Mouse (Mus musculus) CD8-positive naive resting alpha-beta T cell, adult 2 months (primary cell): ENCODE data around the gene Muc1.

ENCODE experiments used
- DNase-seq, 2 experiments: peaks; one replicate each; pipeline ENCODE4 v3.0.0; 2022; ENCODE audit warnings: low read depth in 2 of 2, low spot score in 2 of 2

The Muc1 gene

DNA sequence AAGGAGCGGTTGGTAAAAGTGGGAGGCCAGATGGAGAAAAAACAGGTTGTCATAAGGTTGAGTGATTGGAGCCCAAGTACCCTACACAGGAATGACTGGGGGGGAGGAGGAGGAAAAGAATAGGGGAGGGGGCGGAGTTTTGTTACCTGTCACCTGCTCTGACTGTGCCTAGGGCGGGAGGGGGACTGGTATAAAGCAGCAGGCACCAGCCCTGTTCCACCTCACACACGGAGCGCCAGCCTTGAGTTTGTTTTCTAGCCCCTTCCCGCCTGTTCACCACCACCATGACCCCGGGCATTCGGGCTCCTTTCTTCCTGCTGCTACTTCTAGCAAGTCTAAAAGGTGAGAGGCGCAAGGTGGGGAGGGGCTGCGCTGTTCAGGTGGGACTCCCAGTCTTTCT lies at the start of gene Muc1:
Gene Muc1 (plus strand): TSS at position 222 of the 400 bp plus-strand sequence.
- DNase-seq: no peak

DNA sequence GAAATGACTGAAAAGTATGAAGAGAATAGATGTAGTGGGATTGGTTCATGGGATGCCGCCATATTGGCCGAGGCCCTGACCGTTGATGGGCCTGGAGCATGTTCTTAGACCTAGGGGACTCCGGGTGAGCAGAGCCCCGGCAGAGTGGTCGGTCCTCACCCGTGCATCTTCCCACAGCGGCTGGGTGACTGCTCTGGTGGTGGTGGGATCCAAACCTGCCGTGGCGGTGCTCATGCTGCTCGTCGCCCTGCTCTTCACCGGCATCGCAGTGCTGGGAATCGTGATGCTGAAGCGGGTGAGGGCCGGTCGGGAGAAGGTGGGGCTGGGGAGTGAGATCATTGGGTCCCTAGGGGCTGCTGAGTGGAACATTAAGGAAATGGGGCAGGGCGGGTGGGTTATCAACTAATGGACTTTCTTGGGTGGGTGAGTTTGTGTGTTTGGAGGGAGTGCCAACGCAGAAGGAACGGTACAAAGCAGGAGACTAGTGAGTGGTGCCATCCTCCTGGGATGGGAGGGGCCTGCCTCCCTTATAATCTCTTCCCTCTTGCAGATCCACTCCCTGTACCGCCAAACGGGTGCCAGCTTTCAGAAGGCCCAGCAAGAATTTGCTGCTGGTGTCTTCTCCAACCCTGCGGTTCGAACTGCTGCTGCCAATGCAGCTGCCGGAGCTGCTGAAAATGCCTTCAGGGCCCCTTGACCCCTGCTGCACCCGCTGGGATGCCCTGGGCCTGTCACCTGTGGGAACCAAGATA lies 46.9 kb upstream of the Muc1 start:
- DNase-seq: no peak

DNA sequence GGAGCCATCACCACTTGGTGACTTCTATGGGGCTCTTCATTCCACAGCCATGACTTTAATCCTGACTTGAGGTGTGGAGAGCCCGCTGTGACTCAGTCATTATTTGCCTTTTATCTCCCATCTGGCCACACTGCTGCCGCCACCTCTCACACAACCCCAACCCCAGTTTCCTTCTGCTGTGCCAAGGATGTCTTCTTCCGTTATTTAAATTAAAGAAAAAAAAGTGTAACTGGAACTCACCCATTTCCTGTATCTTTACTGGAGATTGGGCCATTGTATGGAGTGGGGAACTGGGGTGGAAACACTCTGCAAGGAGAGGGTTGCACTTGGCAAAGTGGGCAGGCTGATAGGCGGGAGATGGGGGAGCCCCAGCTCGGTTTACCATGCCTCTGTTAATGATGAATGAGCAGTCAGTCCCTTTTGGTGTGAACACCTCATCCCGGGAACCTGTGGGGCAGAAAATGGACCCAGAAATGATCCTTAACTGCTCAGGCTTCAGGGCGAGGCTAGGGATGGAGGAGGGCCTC lies 46.3 kb upstream of the Muc1 start:
- DNase-seq: no peak

DNA sequence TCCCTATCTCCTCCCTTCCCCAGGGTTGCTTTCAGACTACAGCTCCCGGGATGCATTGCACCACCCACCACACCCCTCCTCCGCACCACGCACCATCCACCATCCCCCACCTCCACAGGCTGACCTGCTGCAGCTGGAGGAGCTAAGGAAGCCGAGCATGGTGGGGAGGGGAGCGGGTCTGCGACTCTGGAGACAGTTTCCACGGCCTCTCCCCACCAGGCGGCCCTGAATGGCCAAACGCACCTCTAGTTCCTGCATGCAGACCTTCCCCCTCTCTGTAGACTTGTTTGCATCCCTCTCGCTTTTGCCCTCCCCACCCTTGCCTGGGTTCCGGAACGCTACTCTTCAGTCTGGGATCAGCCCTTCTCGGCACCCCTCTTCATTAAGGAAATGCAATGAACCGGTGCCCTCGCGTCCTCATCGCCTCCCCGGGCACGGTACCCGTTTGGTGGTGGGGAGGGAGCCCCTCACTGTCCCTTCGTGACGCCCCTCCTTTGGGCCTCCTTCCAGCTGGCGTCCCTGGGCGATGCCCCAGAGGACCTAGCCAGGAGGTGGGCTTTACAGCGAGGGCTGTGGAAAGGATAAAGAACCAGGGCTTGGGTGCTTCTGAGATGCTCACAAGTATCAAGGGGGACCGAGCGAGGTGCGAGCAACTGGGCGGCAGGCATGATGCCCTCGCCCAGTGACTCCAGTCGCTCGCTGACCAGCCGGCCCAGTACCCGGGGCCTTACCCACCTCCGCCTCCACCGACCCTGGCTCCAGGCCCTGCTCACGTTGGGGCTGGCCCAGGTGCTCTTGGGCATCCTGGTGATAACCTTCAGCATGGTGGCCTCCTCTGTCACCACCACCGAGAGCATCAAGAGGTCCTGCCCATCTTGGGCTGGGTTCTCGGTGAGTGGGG lies 45.5 kb upstream of the Muc1 start, which contains the start of gene Fam189b:
Gene Fam189b (plus strand): TSS at position 86 of the 901 bp plus-strand sequence.
- DNase-seq: peak in 1 of 2 experiments; percentile 38

DNA sequence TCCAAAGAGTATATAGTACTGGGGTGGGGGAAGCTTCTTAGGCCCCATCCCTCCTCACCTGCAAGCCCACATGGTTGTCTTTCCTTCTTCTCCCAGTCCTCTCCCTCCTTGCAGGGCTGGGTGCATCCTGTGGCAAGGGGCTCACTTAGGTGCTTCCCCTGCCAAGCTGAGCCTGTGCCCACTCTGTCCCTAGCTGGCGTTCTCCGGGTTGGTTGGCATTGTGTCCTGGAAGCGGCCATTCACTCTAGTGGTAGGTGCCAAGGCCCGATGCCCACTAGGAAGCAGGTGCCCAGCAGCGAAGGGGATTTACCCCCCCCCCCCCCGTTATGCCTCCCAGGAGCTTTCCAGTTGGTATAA lies 44.9 kb upstream of the Muc1 start:
- no peak for DNase-seq

DNA sequence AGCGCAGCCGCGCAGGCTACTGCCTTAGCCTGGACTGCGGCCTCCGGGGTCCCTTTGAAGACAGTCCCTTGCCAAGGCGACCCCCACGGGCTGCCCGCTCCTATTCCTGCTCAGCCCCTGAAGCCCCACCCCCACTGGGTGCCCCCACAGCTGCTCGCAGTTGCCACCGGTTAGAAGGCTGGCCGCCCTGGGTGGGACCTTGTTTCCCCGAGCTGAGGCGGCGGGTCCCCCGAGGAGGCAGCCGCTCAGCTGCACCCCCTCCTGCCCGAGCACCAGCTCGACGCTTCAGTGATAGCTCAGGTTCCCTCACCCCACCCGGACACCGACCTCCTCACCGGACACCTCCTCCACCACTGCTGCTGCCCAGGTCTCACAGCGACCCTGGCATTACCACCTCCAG lies 41.7 kb upstream of the Muc1 start:
- DNase-seq: no peak

DNA sequence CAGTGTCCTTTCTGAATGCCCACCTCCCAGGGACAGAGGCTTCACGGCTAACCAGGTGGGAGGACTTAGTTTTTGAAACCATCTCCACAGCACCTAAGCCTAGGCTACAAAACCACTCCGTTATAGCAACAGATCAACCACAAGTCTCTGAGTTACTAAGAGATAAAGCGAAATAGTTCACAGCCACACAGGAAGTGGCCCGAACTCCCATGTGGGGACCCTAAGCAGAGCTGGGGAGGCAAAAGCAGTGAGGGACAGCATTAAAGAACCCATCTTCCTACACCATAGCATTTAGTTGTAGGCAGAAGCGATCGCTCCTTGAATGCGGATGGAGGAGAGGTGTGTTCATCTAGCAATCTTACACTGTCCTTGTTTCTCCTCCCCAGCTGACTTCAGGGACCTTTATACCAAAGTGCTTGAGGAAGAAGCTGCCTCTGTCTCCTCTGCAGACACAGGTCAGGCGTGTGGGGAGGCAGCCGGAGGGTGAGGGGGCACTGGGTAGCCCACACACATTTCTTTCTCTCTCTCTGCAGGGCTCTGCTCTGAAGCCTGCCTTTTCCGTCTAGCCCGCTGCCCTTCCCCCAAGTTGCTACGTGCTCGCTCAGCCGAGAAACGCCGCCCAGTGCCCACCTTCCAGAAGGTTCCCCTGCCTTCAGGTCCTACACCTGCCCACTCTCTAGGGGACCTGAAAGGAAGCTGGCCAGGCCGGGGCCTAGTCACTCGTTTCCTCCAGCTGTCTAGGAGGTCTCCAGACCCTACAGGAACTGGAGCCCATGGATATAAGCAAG lies 41.0 kb upstream of the Muc1 start:
- peak; percentile 35 to 39 for DNase-seq

DNA sequence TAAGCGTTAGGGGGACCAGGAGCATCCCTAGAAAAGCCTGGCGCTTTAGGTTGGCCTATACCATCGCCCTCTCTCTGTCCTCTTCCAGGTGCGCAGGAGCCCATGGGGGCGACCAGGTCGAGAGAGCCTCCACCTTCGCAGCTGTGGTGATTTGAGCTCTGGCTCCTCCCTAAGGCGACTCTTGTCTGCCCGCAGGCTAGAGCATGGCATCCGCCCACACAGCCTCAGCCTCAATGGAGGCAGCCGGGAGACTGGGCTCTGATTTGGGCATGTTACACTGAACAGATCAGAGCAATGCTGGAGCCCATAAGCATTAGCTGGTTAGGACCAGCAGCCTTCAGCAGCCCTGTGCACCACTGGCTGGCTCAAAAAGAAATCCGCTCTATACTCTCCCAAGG lies 40.4 kb upstream of the Muc1 start:
- DNase-seq: peak in 1 of 2 experiments; percentile 33

DNA sequence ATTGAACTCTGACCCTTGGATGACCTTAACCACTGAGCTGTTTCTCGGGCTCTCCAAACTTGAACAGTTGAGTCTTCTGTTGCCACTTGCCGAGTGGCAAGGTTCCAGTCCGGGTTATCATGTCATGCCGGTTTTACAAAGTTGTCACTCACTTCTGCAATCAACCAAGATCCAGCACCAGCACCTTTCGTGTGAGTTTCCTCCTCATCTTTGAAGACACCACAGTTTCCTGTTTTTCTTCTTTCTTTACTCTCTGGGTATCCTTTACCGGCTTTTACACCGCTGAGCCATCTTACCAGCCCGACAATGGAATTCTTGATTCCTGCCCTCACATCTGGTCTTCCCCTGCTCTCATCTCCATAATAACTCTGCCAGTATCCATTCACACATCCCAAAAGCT lies 38.4 kb upstream of the Muc1 start:
- peak; percentile 47 to 68 for DNase-seq

DNA sequence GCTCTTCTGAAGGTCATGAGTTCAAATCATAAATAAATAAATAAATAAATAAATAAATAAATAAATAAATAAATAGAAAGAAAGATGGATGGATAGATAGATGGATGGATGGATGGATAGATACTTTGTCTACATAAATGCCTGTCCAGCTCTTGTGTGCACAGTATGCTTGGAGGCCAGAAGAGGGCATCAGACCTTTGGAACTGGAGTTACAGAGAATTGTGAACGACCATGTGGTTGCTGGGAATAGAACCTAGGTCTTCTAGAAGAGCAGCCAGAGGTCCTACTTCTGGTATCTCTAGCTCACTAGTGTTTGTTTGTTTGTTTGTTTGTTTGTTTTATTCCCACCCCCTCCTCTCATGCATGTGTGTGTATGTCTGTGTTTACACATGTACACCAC lies 35.5 kb upstream of the Muc1 start:
- DNase-seq: no peak

DNA sequence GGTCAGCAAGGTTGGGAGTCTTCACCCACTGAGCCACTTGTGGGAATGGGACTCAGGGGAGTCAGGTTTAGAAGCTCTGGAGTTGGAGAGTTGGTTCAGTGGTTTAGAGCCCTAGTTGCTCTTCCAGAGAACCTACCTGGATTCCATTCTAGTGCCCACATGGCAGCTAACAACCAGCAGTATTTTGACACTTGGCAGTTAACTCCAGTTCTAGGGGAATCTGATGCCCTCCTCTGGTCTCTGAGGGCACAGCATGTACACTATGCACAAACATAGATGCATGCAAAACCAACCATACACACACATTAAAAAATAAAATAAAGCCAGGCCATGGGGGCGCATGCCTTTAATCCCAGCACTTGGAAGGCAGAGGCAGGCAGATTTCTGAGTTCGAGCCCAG lies 35.0 kb upstream of the Muc1 start:
- peak; percentile 53 to 77 for DNase-seq

DNA sequence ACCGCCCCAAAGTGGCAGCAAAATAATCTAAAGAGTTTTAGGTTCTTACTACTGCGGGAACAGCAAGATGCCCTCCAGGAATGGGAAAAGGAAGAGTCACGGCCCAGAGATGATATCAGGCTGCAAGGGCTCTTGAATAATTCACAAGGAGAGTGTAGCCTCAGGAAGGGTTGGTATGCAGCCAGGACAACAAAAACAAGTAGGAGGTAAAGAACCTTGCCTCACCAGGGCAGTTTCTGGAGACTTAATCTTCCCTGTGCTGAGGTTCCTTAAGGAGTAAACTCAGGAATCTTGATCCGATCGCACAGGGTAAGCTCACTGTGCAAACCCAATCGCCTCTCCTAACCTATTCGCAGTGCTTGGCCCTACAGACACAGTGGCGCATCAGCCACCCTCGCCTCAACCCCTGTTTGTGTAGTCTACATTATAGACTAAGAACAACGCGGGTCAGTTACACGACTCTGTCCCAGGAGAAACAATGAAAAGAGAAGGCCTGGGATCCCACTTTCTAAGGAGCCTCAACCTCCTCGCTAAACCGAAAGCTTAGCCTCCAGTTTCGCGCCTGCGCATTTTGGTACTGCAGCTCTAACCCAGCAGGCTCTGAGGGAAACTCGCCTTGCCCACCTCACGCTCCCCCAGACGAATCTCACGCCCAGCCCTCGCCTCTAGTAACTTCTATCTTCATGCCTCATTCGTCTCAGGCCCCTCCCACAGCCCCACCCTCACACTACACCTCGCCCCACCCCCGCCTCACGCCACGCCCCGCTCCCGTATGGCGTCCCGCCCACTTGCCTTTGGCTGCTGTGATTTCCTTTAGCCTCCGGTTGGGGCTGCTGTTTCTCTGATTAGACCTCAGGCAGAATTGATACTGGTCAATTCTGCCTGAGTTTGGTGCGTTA lies 32.6 kb upstream of the Muc1 start:
- peak; percentile 86 for DNase-seq

DNA sequence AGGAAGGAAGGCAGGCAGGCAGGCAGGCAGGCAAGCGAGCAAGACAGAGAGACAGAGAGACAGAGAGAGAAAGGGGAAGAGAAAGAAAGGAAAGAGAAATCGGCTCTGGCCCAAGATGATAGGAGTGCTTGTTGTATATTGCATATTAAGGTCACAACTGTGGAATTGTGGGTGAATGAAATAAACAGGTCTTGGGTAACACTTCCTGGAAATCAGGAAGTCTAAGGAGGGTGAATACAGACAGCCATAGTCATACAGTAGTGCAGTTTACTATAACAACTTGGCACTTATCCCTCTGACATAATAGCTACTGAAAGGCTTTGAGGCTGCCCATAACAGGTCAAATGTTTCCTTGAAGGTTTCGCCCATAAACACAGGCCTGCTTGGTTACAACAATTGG lies 29.0 kb upstream of the Muc1 start:
- DNase-seq: no peak

DNA sequence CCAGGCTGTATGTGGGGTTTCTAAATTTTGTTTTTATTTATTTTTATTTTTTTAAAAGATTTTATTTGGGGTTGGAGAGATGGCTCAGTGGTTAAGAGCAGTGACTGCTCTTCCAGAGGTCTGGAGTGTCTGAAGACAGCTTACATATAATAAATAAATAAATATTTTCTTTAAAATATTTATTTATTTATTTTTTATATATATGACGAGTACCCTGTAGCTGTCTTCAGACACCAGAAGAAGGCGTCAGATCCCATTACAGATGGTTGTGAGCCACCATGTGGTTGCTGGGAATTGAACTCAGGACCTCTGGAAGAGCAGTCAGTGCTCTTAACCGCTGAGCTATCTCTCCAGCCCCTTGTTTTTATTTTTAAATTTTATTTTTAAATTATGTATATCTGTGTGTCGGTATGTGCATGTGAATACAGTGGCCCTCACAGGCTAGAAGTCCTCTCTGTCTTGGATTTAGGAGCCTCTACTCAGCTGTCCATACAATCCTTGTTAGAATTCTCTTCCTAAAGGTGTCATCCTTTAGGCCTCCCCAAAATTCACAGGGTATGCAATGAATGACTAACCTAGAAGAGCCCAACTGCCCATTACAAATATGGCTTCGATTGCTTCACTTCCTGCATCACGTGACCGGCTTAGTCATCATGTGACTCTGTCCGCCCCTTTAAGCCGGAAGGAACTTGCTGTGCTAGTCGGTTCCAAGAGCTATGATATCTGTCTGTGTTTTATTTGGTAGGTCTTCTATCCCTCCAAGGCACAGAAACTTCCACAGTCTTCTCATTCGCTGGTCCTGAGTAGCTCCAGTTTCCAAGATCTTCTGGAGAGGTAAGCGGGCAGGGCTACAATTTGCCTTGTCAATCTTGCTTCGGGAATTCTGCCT lies 26.4 kb upstream of the Muc1 start, which contains the start of gene Gba:
Gene Gba (plus strand): TSS at position 676 of the 889 bp plus-strand sequence.
- DNase-seq: peak; percentile 71 to 82

DNA sequence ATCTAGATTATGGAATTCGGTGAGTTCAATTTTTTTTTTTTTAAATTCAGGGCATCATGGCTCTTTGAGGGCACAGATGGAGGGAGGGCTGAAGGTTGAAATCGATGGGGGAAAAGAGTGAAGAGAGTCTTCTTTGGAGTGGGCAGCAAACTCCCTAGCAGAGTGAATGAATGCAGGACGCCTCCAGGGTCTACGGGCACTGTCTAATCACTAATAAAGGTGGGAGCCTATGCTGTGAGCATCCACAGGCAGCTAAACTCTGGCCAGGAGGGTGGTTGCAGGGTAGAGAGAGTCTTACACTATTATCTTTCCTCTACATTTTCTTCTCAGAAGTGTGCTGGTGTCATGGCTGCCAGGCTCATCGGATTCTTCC lies 25.7 kb upstream of the Muc1 start:
- no peak for DNase-seq

DNA sequence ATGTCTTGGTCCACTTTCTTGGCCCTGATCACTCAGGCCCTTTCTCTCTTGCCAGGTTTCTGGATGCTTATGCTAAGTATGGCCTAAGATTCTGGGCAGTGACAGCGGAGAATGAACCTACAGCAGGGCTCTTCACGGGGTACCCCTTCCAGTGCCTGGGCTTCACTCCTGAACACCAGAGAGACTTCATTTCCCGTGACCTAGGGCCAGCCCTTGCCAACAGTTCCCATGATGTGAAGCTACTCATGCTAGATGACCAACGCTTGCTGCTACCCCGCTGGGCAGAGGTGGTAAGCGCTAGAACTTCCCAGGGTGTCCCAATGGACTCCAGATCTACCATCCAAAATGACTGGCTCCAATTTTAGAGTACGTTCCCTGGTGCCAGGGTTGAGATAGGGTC lies 22.8 kb upstream of the Muc1 start:
- no peak for DNase-seq

DNA sequence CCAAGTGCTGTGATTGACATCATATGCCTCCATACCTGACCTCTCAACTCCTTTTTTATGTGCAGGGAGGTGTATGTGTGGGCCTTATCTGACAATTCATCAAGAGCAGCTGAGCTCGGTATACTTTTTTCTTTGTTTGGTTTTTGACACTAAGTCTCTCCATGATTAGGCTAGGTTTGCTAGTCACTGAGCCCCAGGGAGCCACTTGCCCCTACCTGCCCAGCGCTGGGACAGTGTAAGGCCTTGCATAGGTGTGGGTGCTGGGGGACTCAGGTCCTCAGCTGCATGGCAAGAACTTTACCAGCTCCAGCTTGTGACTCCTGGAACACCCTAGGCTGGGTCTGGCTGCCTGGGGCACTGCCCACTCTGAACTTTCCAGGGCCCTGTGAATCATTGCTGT lies 22.2 kb upstream of the Muc1 start:
- DNase-seq: no peak

DNA sequence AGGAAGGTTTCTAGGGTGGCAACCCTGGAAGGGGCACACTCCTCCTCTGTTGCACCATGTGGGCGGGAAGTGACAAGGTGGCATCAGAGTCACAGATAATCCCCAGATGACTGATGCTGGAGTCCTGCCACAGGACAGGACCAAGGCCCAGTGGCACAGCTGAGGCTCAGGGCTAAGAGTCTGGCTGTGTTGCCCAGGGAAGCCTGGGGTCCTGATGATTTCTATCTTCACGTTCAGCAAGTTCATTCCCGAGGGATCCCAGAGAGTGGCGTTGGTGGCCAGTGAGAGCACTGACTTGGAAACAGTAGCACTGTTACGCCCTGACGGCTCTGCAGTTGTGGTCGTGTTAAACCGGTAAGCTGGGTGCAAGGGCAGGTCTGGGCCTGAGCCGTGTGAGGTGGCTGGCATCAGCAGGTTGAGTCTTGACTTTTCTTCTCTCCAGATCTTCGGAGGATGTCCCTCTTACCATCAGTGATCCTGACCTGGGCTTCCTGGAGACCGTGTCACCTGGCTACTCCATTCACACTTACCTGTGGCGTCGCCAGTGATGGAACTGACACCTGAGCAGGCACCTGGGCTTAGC lies 20.7 kb upstream of the Muc1 start:
- DNase-seq: no peak

DNA sequence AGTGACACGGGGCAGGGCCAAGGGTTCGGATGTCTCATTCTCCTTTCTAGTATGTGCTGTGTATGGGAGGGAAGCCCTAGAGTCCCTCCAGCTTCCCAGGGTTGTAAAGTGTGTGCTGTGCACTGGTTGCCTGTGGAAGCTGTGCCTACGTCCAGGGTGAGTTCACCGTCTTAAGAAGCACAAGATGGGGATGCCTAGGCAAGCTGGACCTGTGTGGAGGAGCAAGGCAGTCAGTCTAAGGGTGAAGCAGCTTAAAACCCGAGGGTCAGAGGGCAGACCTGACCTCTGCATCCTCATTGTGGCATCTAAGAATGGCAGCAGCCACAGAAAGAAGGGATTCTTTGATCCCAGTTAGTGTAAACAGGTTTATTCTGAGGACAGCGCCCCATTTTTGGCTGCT lies 20.1 kb upstream of the Muc1 start:
- no peak for DNase-seq
